Mouse (Mus musculus) layer of hippocampus, adult 9-10 months (tissue): ENCODE data around the gene Gsto2.
"Not testable (repeated sequence)": the region's sequence is repeated elsewhere in the genome, so short reads cannot be mapped to it uniquely, and the experiment has no call there.

Experiments
- DNase-seq: peaks from one replicate; pipeline ENCODE4 v3.0.0; 2022; ENCODE audit warnings: low spot score

Gsto2 gene

GRCm38 (mm10) chr19:47865353-47865947, at the start of gene Gsto2:
TSS of gene Gsto2 (plus strand) at chr19:47865534.
- DNase-seq, result peak; percentile 79

GRCm38 (mm10) chr19:47817692-47818091, 47.6 kb upstream of the Gsto2 start:
- no peak for DNase-seq

DNA sequence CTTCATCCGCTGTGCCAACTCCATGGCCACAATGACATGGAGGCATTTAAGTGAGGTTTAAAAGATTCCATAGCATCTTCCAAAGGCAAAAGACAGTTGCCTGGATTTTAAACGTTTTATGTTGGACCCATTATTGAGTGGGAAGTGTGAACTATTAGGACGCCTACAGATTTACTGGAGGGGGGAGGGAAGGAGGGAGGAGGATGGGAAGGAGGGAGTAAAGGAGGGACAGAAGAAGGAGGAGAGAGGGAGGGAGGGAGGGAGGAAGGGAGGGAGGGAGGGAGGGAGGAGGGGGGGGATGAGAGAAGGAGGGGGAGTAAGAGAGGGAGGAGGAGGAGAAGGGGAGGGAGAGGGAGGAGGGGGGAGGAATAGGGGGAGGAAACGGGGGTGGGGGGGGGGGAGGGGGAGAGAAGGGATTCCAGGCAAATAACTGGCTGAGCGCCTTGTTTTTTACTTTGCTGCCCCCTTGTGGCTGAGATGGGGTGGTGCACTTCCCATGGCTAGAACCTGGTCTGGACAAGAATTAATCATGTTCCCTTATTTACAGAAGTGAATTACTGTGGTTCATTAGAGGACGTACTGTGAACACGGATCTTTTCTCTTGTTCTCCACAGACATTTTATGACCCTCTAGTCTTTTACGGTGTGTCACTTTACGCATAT, 44.4 kb upstream of the Gsto2 start:
- DNase-seq, result peak; percentile 71

GRCm38 (mm10) chr19:47821494-47821872, 43.9 kb upstream of the Gsto2 start:
- no peak for DNase-seq

DNA sequence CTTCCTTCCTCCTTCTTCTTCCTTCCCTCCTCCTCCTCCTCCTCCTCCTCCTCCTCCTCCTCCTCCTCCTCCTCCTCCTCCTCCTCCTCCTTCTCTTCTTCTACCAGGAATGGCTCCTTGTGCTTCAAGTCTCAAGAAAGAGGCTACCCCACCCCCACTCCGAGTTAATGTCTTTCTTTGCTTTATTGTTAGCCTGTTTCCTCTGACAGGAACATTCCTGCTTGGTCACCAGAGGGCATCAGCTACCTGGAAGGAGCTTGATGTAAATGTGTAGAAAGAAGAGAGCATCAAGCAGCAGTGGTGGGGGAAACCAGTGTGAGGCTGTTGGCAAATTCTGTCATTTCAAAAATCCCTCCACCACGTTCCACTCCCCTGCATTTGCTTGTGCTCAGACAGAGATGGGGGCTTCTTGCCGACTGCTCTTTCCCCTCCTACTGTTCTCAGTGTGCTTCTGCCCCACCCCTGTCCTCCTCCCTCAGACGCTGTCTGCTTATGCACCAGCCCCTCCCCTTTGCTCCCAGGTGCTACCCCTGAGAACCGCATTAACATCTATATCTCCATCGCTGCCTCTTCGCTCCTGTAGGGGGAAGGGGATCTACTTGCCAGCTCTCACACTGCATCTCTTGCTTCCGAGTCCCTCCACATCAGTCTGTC, 43.1 kb upstream of the Gsto2 start:
- DNase-seq, result no peak

- DNase-seq, result no peak
These were observed 41.3 kb upstream of the Gsto2 start for GRCm38 (mm10) chr19:47824026-47824425.

DNA sequence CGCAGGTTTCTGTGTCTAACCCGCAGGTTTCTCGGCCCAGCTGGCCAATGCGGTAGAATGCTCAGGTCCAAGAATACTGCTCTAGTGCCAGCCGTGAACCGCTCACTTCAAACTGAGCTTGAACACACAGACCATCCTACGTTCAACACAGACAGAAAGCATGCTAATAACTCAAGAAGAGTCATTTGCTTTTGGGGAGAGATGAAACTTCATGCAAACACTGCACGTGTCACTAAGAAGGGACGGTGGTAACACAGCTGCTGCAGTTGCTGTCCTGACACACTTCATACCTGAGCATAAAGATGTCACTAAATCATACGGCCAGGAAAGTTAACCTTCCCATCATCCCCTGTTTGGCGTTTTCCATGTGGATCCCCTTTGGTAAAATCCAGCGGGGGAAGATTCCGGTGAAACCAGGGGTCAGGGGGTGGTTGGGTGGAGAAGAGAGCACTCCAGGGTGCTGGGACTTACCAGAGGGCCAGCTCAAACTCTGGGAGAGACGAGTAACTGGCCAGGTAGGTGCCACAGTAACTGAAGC, 35.4 kb upstream of the Gsto2 start:
- DNase-seq, result no peak

- DNase-seq, result no peak
These were observed 34.2 kb upstream of the Gsto2 start for GRCm38 (mm10) chr19:47831111-47831510.

DNA sequence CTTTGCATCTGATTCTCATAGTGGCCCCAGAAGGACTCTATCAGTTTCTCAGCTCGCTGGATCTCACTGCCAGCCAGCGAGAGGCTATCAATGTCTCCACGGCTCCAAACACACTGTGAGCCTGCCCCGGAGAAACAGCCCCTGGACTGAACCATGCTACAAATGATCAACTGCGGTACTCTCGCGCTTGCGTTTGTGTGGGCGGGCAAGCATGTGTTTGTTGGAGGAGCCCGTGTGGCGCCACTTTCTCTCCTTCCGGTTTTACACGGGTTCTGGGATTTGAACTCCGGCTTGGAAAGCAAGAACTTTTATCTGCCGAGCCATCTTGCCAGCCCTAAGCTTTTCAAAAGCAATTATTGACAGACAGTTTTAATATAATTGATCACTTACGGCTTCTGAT, 33.0 kb upstream of the Gsto2 start:
- DNase-seq, result no peak

- no peak for DNase-seq
These were observed 30.7 kb upstream of the Gsto2 start for GRCm38 (mm10) chr19:47834614-47835013.

DNA sequence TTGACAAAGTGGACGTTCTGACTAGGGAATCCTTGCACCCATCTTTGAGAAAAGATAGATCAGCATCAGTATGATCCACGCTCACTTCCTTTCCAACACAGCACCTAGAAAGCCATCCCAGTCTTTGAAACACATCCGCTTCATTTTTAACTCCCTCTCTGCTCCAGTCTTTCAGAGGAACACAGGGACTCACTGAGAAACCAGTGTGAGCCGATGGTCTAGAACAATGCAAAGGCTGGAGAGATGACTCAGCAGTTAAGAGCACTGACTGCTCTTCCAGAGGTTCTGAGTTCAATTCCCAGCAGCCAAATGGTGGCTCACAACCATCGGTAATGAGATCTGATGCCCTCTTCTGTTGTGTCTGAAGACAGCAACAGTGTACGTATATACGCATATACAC, 29.6 kb upstream of the Gsto2 start:
- no peak for DNase-seq

- DNase-seq, result no peak
These were observed 28.4 kb upstream of the Gsto2 start for GRCm38 (mm10) chr19:47836701-47837526.

GRCm38 (mm10) chr19:47837527-47837901, 27.8 kb upstream of the Gsto2 start:
- no peak for DNase-seq

- DNase-seq, result not testable (repeated sequence)
These were observed 24.1 kb upstream of the Gsto2 start for GRCm38 (mm10) chr19:47841234-47841633.

DNA sequence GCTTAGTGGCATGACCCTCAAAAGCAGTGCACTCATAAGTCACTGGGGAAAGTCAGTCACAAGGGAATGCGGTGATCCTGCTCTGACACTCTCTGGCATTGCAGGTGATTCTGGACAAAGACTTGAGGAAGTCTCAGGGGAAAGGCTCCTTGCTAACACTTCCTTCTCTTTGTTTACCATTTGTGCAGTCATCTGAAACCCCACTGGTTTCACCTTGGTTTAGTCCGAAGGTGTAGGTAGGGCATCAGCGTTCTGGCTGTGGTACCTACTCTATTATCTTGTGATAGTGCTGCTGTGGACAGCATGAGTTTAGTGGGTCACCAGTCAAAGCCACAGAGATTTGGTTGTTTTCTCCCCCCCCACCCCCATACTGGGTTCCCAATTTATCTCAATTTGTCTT, 15.6 kb upstream of the Gsto2 start:
- DNase-seq, result no peak

- DNase-seq, result not testable (repeated sequence)
These were observed 13.2 kb upstream of the Gsto2 start for GRCm38 (mm10) chr19:47852131-47852530.

DNA sequence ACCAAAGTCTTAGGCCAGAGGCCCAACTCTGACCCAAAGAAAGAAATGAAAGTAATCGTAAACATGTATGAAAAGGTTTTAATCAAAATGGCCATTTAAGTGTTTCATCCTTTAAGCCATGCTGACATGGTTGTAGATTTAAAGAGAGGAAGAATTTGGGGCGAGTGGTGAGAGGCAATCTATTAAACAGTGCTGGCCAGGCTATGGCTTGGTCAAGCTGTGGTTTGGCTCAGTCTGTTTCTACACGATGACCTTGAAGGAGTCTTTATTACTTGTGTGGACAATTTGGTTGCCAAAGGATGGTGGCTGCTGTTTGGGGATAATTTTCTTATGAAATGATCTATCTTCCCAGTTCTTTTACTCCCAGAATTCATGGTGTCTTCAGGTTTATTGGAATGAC, 12.3 kb upstream of the Gsto2 start:
- no peak for DNase-seq

GRCm38 (mm10) chr19:47853951-47854795, 11.2 kb upstream of the Gsto2 start:
- DNase-seq, result no peak

DNA sequence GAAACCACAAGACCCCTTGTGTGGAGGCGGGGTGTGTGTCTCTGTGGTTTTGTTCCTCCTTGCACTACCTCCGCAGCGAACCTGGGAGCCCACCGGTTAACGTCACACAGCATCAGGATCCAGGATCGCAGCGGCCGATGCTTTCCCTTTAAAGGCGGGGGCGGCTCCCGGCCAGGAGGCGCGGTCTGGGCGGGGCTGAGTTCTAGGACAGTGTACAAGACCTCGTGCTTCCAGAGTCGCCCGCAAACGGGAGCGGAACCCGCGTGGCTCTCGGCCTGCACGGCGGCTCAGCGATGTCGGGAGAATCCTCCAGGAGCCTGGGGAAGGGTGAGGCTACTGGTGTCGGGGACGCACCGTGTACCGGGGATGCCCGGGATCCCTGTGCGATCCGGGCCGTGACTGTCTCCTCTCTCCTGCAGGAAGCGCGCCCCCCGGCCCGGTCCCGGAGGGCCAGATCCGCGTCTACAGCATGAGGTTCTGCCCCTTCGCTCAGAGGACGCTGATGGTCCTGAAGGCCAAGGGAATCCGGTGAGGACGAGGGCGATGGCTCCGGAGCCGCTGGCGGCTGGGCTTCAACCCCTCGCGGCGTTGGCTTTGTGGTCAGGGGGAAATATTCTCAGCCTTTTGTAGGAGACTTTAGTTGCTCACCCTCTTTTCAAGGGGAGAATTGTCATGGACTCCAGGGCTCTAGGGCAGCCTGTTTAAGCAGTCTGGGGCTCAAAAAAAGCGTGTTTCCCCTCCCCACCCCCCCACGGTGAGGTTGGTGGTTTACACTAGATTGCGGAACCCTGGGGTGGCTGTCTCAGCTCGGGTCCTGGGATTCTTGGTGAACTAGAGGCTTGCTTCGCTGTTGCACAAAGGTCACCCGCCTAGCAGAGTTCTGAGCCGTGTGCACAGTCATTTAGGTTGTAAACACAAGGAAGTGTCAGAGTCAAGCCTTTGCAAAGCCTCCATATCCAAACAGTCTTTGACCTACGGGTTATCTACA, 10.2 kb upstream of the Gsto2 start, which contains the start of gene Gsto1:
Gene Gsto1 (plus strand): TSS at position 175 of the 988 bp plus-strand sequence.
- DNase-seq, result peak; percentile 60
